ENCODE assay signal across 9 mouse cellular contexts in genomic region chr11:59483212-59483611, GRCm38 (mm10). TPM values are rescaled to one million over a fixed set of nuclear protein-coding genes. Genes with fewer than 3 reads are reported as not detected.
DNase-seq lines count a peak whose midpoint lies in the region; ATAC-seq and TF ChIP-seq lines count a peak whose summit lies in the region.
"Had no signal": no experiment of that assay in that cellular context is flagged by ENCODE, and none has a peak within 500 bp of the region (broad histone marks: within the 10 kb centered on the region; RNA-seq: fewer than 3 reads in every experiment).

No protein-coding gene starts in this region.

- no peak for TF ChIP-seq POLR2A in lung, adult 2 months (IDR thresholded peaks at IDR 0.05; ENCODE audit: borderline replicate concordance, extremely low read depth, low read depth, low read length)

- no peaks in the 10 kb centered on the region for H3K9me3 ChIP-seq in forebrain, embryonic 10.5 days
- no peaks in the 10 kb centered on the region for H3K9me3 ChIP-seq in forebrain, embryonic 12.5 days
- no peaks in the 10 kb centered on the region for H3K9me3 ChIP-seq in midbrain, embryonic 10.5 days (replicated peaks)
- H3K9me3 ChIP-seq in midbrain, embryonic 16.5 days (replicated peaks; ENCODE audit: control insufficient read depth, low read length, poor library complexity, severe bottlenecking), result no peaks in the 10 kb centered on the region
- H3K9me3 ChIP-seq: heart, embryonic 15.5 days had no signal

- ATAC-seq in forebrain, embryonic 12.5 days (ENCODE audit: low FRiP score), result no peak
- no peak for ATAC-seq in midbrain, embryonic 16.5 days
- peak; percentile 53; the same call in 1 of the 2 replicates for ATAC-seq in granulocyte monocyte progenitor cell, adult 5-6 weeks (replicated peaks; ENCODE audit: poor library complexity, severe bottlenecking)

- TF ChIP-seq CTCF in lung, adult 2 months (IDR thresholded peaks at IDR 0.05; ENCODE audit: insufficient read depth, low read length), result no peak; the same call in 1 of the 2 replicates

- H3K4me3 ChIP-seq in forebrain, embryonic 10.5 days, result no peak overlapping the region
- no peak overlapping the region for H3K4me3 ChIP-seq in forebrain, embryonic 12.5 days (replicated peaks)
- no peak overlapping the region for H3K4me3 ChIP-seq in midbrain, embryonic 10.5 days
- no peak overlapping the region for H3K4me3 ChIP-seq in midbrain, embryonic 16.5 days (ENCODE audit: low read depth, low read length)
- no peak overlapping the region for H3K4me3 ChIP-seq in lung, adult 2 months (replicated peaks; ENCODE audit: extremely low read depth, low read depth, low read length)
- H3K4me3 ChIP-seq: heart, embryonic 15.5 days had no signal

- WGBS in forebrain, embryonic 10.5 days, result 17% methylated on average over 2 of the region's 2 CpGs
- 13% methylated on average over 2 of the region's 2 CpGs for WGBS in forebrain, embryonic 12.5 days
- 17% methylated on average over 2 of the region's 2 CpGs for WGBS in midbrain, embryonic 10.5 days
- 7% methylated on average over 2 of the region's 2 CpGs for WGBS in midbrain, embryonic 16.5 days
- WGBS in lung, adult 2 months, result 5% methylated on average over 2 of the region's 2 CpGs

- H3K36me3 ChIP-seq in forebrain, embryonic 10.5 days (replicated peaks), result peaks cover 35% of the 10 kb centered on the region
- peaks cover 36% of the 10 kb centered on the region for H3K36me3 ChIP-seq in forebrain, embryonic 12.5 days (replicated peaks)
- H3K36me3 ChIP-seq in midbrain, embryonic 10.5 days, result peaks cover 37% of the 10 kb centered on the region
- H3K36me3 ChIP-seq in midbrain, embryonic 16.5 days (ENCODE audit: control insufficient read depth, insufficient read depth, low read length), result peaks cover 7% of the 10 kb centered on the region; the same call in 1 of the 2 replicates

- no peak overlapping the region for H3K4me2 ChIP-seq in forebrain, embryonic 12.5 days
- no peak overlapping the region for H3K4me2 ChIP-seq in midbrain, embryonic 16.5 days (ENCODE audit: low read length)
- H3K4me2 ChIP-seq: heart, embryonic 15.5 days had no signal

- DNase-seq in forebrain, embryonic 10.5 days (ENCODE audit: extremely low spot score, low spot score), result peak; percentile 41
- DNase-seq in midbrain, embryonic 10.5 days (ENCODE audit: low spot score), result peak; percentile 33
- peak; percentile 60 for DNase-seq in adrenal gland, postnatal 14 days
- DNase-seq in lung, adult 2 months, result peak; percentile 24
- DNase-seq in urinary bladder, adult 2 months (ENCODE audit: low spot score), result no peak

- no peak overlapping the region for H3K27ac ChIP-seq in forebrain, embryonic 10.5 days
- no peak overlapping the region for H3K27ac ChIP-seq in forebrain, embryonic 12.5 days
- H3K27ac ChIP-seq in midbrain, embryonic 10.5 days (replicated peaks), result no peak overlapping the region
- no peak overlapping the region for H3K27ac ChIP-seq in midbrain, embryonic 16.5 days (ENCODE audit: low read length)
- H3K27ac ChIP-seq: heart, embryonic 15.5 days had no signal

- H3K4me1 ChIP-seq in forebrain, embryonic 10.5 days, result no peaks in the 10 kb centered on the region
- no peaks in the 10 kb centered on the region for H3K4me1 ChIP-seq in forebrain, embryonic 12.5 days
- H3K4me1 ChIP-seq in midbrain, embryonic 10.5 days, result no peaks in the 10 kb centered on the region
- H3K4me1 ChIP-seq in midbrain, embryonic 16.5 days (ENCODE audit: control insufficient read depth, insufficient read depth, low read length), result no peaks in the 10 kb centered on the region
- H3K4me1 ChIP-seq in lung, adult 2 months (ENCODE audit: control insufficient read depth, insufficient read depth, low read length), result no peaks in the 10 kb centered on the region
- H3K4me1 ChIP-seq: heart, embryonic 15.5 days had no signal

- H3K9ac ChIP-seq in forebrain, embryonic 12.5 days, result no peak overlapping the region
- no peak overlapping the region for H3K9ac ChIP-seq in midbrain, embryonic 16.5 days (ENCODE audit: low read depth, low read length)
- H3K9ac ChIP-seq: heart, embryonic 15.5 days had no signal

- no peaks in the 10 kb centered on the region for H3K27me3 ChIP-seq in forebrain, embryonic 10.5 days (ENCODE audit: poor library complexity, severe bottlenecking)
- peaks cover 5% of the 10 kb centered on the region; the same call in 1 of the 2 replicates for H3K27me3 ChIP-seq in forebrain, embryonic 12.5 days
- no peaks in the 10 kb centered on the region for H3K27me3 ChIP-seq in midbrain, embryonic 10.5 days (ENCODE audit: low read depth, poor library complexity, severe bottlenecking)
- no peaks in the 10 kb centered on the region for H3K27me3 ChIP-seq in midbrain, embryonic 16.5 days (ENCODE audit: control insufficient read depth, insufficient read depth, low read depth, low read length)
- H3K27me3 ChIP-seq: heart, embryonic 15.5 days had no signal

RNA-seq across cellular contexts. Expression of gene Zfp867, which starts 10.9 kb away (rescaled TPM):
- 8.9 and 9.3 TPM in 2 replicates for polyA plus RNA-seq in forebrain, embryonic 10.5 days (2016; fragmentation: Nextera tagmentation; extraction: Ambion mirVana)
- polyA plus RNA-seq in forebrain, embryonic 12.5 days (2016; fragmentation: Nextera tagmentation; extraction: Ambion mirVana), result 11.6 and 12.2 TPM in 2 replicates
- polyA plus RNA-seq in midbrain, embryonic 10.5 days (2016; fragmentation: Nextera tagmentation; extraction: Ambion mirVana), result 9.5 and 11.3 TPM in 2 replicates
- polyA plus RNA-seq in midbrain, embryonic 16.5 days (2015; fragmentation: Nextera tagmentation; extraction: Ambion mirVana), result 14.2 and 14.4 TPM in 2 replicates
- 4.2 and 4.7 TPM in 2 replicates for total RNA-seq in adrenal gland, postnatal 14 days (2021)
- 2.8 and 3.4 TPM in 2 replicates for total RNA-seq in granulocyte monocyte progenitor cell, adult 5-6 weeks (2014; fragmentation: Nextera tagmentation)
- total RNA-seq in granulocyte monocyte progenitor cell, adult 5-6 weeks (2017), result 1.5 and 2.9 TPM in 2 replicates
- polyA plus RNA-seq in lung, adult 2 months (2012; rRNA removed), result 0.45 and 0.97 TPM in 2 replicates
- 5.6 and 6.2 TPM in 2 replicates for polyA plus RNA-seq in urinary bladder, adult 2 months (2012; rRNA removed)

RNA-seq across cellular contexts. Expression of gene Snap47, which starts 32.2 kb away (rescaled TPM):
- polyA plus RNA-seq in forebrain, embryonic 10.5 days (2016; fragmentation: Nextera tagmentation; extraction: Ambion mirVana), result 111 and 114 TPM in 2 replicates
- 169 and 173 TPM in 2 replicates for polyA plus RNA-seq in forebrain, embryonic 12.5 days (2016; fragmentation: Nextera tagmentation; extraction: Ambion mirVana)
- 108 and 127 TPM in 2 replicates for polyA plus RNA-seq in midbrain, embryonic 10.5 days (2016; fragmentation: Nextera tagmentation; extraction: Ambion mirVana)
- polyA plus RNA-seq in midbrain, embryonic 16.5 days (2015; fragmentation: Nextera tagmentation; extraction: Ambion mirVana), result 557 and 614 TPM in 2 replicates
- 59.3 and 60.9 TPM in 2 replicates for total RNA-seq in adrenal gland, postnatal 14 days (2021)
- 5.9 and 6.0 TPM in 2 replicates for total RNA-seq in granulocyte monocyte progenitor cell, adult 5-6 weeks (2014; fragmentation: Nextera tagmentation)
- 4.8 and 7.1 TPM in 2 replicates for total RNA-seq in granulocyte monocyte progenitor cell, adult 5-6 weeks (2017)
- polyA plus RNA-seq in lung, adult 2 months (2012; rRNA removed), result 36.8 and 49.7 TPM in 2 replicates
- polyA plus RNA-seq in urinary bladder, adult 2 months (2012; rRNA removed), result 61.7 and 66.2 TPM in 2 replicates

RNA-seq across cellular contexts. Expression of gene Jmjd4, which starts 33.4 kb away (rescaled TPM):
- 19.7 and 20.9 TPM in 2 replicates for polyA plus RNA-seq in forebrain, embryonic 10.5 days (2016; fragmentation: Nextera tagmentation; extraction: Ambion mirVana)
- polyA plus RNA-seq in forebrain, embryonic 12.5 days (2016; fragmentation: Nextera tagmentation; extraction: Ambion mirVana), result 13.3 and 15.6 TPM in 2 replicates
- 16.2 and 18.1 TPM in 2 replicates for polyA plus RNA-seq in midbrain, embryonic 10.5 days (2016; fragmentation: Nextera tagmentation; extraction: Ambion mirVana)
- polyA plus RNA-seq in midbrain, embryonic 16.5 days (2015; fragmentation: Nextera tagmentation; extraction: Ambion mirVana), result 17.9 and 18.3 TPM in 2 replicates
- 7.9 and 9.5 TPM in 2 replicates for total RNA-seq in adrenal gland, postnatal 14 days (2021)
- 4.3 and 6.0 TPM in 2 replicates for total RNA-seq in granulocyte monocyte progenitor cell, adult 5-6 weeks (2014; fragmentation: Nextera tagmentation)
- 4.3 and 5.6 TPM in 2 replicates for total RNA-seq in granulocyte monocyte progenitor cell, adult 5-6 weeks (2017)
- polyA plus RNA-seq in lung, adult 2 months (2012; rRNA removed), result 5.0 and 5.5 TPM in 2 replicates
- 5.3 and 5.9 TPM in 2 replicates for polyA plus RNA-seq in urinary bladder, adult 2 months (2012; rRNA removed)

RNA-seq across cellular contexts. Expression of gene Zkscan17, which starts 43.3 kb away (rescaled TPM):
- polyA plus RNA-seq in forebrain, embryonic 10.5 days (2016; fragmentation: Nextera tagmentation; extraction: Ambion mirVana), result 43.1 and 44.2 TPM in 2 replicates
- 29.6 and 34.9 TPM in 2 replicates for polyA plus RNA-seq in forebrain, embryonic 12.5 days (2016; fragmentation: Nextera tagmentation; extraction: Ambion mirVana)
- 36.4 and 37.7 TPM in 2 replicates for polyA plus RNA-seq in midbrain, embryonic 10.5 days (2016; fragmentation: Nextera tagmentation; extraction: Ambion mirVana)
- 13.4 TPM in 2 replicates for polyA plus RNA-seq in midbrain, embryonic 16.5 days (2015; fragmentation: Nextera tagmentation; extraction: Ambion mirVana)
- total RNA-seq in adrenal gland, postnatal 14 days (2021), result 19.9 and 22.8 TPM in 2 replicates
- total RNA-seq in granulocyte monocyte progenitor cell, adult 5-6 weeks (2014; fragmentation: Nextera tagmentation), result 20.8 and 24.8 TPM in 2 replicates
- total RNA-seq in granulocyte monocyte progenitor cell, adult 5-6 weeks (2017), result 9.0 and 11.1 TPM in 2 replicates
- polyA plus RNA-seq in lung, adult 2 months (2012; rRNA removed), result 12.7 and 12.9 TPM in 2 replicates
- polyA plus RNA-seq in urinary bladder, adult 2 months (2012; rRNA removed), result 8.3 and 13.8 TPM in 2 replicates

RNA-seq across cellular contexts. Expression of gene Nlrp3, which starts 58.2 kb away (rescaled TPM):
- polyA plus RNA-seq in forebrain, embryonic 10.5 days (2016; fragmentation: Nextera tagmentation; extraction: Ambion mirVana), result 0.04 TPM in 1 of 2 replicates, not detected in the other
- polyA plus RNA-seq in forebrain, embryonic 12.5 days (2016; fragmentation: Nextera tagmentation; extraction: Ambion mirVana), result 0.10 TPM in 1 of 2 replicates, not detected in the other
- polyA plus RNA-seq in midbrain, embryonic 10.5 days (2016; fragmentation: Nextera tagmentation; extraction: Ambion mirVana), result 0.09 and 0.14 TPM in 2 replicates
- polyA plus RNA-seq in midbrain, embryonic 16.5 days (2015; fragmentation: Nextera tagmentation; extraction: Ambion mirVana), result 0.09 and 0.34 TPM in 2 replicates
- 0.56 and 0.64 TPM in 2 replicates for total RNA-seq in adrenal gland, postnatal 14 days (2021)
- total RNA-seq in granulocyte monocyte progenitor cell, adult 5-6 weeks (2014; fragmentation: Nextera tagmentation), result 2.4 and 2.5 TPM in 2 replicates
- total RNA-seq in granulocyte monocyte progenitor cell, adult 5-6 weeks (2017), result 5.3 and 16.5 TPM in 2 replicates
- 1.6 and 2.2 TPM in 2 replicates for polyA plus RNA-seq in lung, adult 2 months (2012; rRNA removed)
- 0.70 and 0.75 TPM in 2 replicates for polyA plus RNA-seq in urinary bladder, adult 2 months (2012; rRNA removed)
